Mouse (Mus musculus): ENCODE measurements around the gene Chrne. TPM values are rescaled to one million over a fixed set of nuclear protein-coding genes. Genes with fewer than 3 reads are reported as not detected.

Chrne gene
- polyA plus RNA-seq, 1 experiment from 2014 or later = not detected

DNA sequence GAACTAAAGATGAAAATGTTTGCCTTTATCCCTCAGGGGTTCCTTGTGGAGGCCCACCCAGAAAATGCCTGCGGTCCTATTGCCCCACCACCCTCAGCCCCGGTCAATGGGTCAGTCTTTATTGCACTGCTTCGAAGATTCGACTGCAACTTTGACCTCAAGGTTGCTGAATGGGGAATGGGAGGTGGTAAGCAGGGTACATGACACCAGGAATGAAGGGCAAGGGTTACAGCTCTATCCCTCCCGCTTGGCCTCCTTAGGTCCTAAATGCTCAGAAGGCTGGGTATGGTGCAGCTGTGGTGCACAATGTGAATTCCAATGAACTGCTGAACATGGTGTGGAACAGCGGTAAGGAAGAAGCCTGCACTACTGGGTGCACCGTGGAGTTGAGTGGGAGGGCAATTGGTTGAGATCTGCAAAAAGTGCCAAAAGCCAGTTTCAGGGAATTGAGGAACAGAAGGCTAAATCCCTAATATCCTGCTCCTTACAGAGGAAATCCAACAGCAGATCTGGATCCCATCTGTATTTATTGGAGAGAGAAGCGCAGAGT is 30.2 kb upstream of the Chrne start:
- H3K36me3 ChIP-seq (ENCODE audit: control insufficient read depth, insufficient read depth, low read length) = peaks cover 22% of the 10 kb centered on the region
- peaks cover 3% of the 10 kb centered on the region for H3K4me1 ChIP-seq (replicated peaks; ENCODE audit: control insufficient read depth, insufficient read depth)
- no peak overlapping the region for H3K4me2 ChIP-seq (replicated peaks; ENCODE audit: low read depth)
- DNase-seq (ENCODE audit: low spot score) (no peak), ATAC-seq (ENCODE audit: low FRiP score, low TSS enrichment) (no peak)
- no peaks in the 10 kb centered on the region for H3K9me3 ChIP-seq (ENCODE audit: control insufficient read depth, low read length)
- peak overlapping the region; percentile 79; the same call in 1 of the 2 replicates for H3K27ac ChIP-seq (replicated peaks)
- no peak for TF ChIP-seq CTCF (IDR thresholded peaks at IDR 0.05; ENCODE audit: low read depth)
- no peak for TF ChIP-seq EP300 (optimal IDR thresholded peaks at IDR 0.05)
- no peaks in the 10 kb centered on the region for H3K27me3 ChIP-seq (ENCODE audit: control insufficient read depth, insufficient read depth, low read length)
- 75% methylated on average over 8 of the region's 8 CpGs for WGBS
- H3K9ac ChIP-seq (ENCODE audit: low read length) = no peak overlapping the region
- H3K4me3 ChIP-seq (ENCODE audit: low read depth, low read length) = no peak overlapping the region

DNA sequence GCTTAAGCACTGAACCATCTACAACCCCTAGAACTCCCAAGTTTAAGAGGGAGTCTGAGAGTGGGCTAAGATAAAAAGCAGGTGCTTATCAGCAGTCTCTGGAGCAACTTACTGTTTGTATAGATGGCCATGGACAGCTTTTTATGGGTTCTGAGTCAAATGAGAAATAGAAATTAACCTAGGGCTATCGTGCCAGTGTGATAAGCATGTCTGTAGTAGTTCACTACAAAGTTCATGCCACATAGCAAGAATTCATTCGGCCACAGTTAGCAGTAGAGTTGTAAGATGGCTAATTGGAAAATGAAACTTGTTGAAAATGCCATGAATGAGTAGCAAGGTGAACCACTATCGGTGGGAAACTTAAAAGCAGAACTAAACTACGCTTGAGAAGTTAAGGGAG is 29.5 kb upstream of the Chrne start:
- H3K4me1 ChIP-seq (replicated peaks; ENCODE audit: control insufficient read depth, insufficient read depth) = peaks cover 3% of the 10 kb centered on the region
- no peak for TF ChIP-seq CTCF (IDR thresholded peaks at IDR 0.05; ENCODE audit: low read depth)
- TF ChIP-seq EP300 (optimal IDR thresholded peaks at IDR 0.05) = no peak
- H3K9me3 ChIP-seq (ENCODE audit: control insufficient read depth, low read length) = no peaks in the 10 kb centered on the region
- peaks cover 23% of the 10 kb centered on the region for H3K36me3 ChIP-seq (ENCODE audit: control insufficient read depth, insufficient read depth, low read length)
- DNase-seq (ENCODE audit: low spot score) = no peak
- no peak for ATAC-seq (ENCODE audit: low FRiP score, low TSS enrichment)
- 67% methylated on average over 4 of the region's 4 CpGs for WGBS
- peak overlapping the region; percentile 86 for H3K9ac ChIP-seq (ENCODE audit: low read length)
- peak overlapping the region; percentile 74 for H3K4me3 ChIP-seq (ENCODE audit: low read depth, low read length)
- peak overlapping the region; percentile 92 for H3K4me2 ChIP-seq (replicated peaks; ENCODE audit: low read depth)
- no peaks in the 10 kb centered on the region for H3K27me3 ChIP-seq (ENCODE audit: control insufficient read depth, insufficient read depth, low read length)
- no peak overlapping the region for H3K27ac ChIP-seq (replicated peaks)

DNA sequence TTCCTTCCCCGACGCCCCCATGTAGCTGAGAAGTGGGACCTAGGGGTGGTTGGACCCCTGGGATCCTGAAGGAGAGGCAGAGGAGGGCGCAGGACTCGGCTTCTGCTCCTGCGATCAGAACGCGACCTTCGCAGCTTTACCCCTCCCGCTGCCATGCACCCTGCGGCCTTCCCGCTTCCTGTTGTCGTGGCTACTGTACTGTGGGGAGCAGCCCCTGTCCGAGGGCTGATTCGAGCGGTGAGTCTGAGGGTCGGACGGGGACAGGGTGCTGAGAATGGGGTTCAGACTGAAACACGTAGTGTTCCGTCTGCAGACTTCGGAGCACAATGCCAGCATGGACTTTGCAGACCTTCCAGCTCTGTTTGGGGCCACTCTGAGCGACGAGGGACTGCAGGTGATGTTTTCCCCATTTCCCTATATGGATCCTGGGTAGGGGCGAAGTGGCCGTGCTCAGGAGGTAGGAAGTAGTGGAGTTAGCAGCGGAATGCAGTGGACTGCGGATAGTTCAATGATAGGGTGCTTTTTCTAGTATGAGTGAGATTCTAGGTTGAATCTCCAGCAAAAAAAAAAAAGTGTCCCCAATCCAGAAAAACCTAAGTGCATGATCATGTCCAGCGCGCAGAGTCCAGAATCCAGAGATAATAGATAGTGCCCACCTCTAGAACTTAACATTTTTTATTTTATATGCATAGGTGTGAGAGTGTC is 28.9 kb upstream of the Chrne start:
- Histone ChIP-seq H3K4me2 (replicated peaks; ENCODE audit: low read depth) (peak overlapping the region; percentile 92), H3K27me3 (ENCODE audit: control insufficient read depth, insufficient read depth, low read length) (no peaks in the 10 kb centered on the region), H3K27ac (replicated peaks) (peak overlapping the region; percentile 97), H3K9ac (ENCODE audit: low read length) (peak overlapping the region; percentile 86), H3K9me3 (ENCODE audit: control insufficient read depth, low read length) (no peaks in the 10 kb centered on the region), H3K4me1 (replicated peaks; ENCODE audit: control insufficient read depth, insufficient read depth) (peaks cover 3% of the 10 kb centered on the region), H3K4me3 (ENCODE audit: low read depth, low read length) (peak overlapping the region; percentile 74), H3K36me3 (ENCODE audit: control insufficient read depth, insufficient read depth, low read length) (peaks cover 23% of the 10 kb centered on the region)
- DNase-seq (ENCODE audit: low spot score) = peak; percentile 49
- no peak for TF ChIP-seq EP300 (optimal IDR thresholded peaks at IDR 0.05)
- TF ChIP-seq CTCF (IDR thresholded peaks at IDR 0.05; ENCODE audit: low read depth) = no peak
- 3% methylated on average over 28 of the region's 28 CpGs for whole genome bisulfite sequencing
- ATAC-seq (ENCODE audit: low FRiP score, low TSS enrichment) = no peak; the same call in 1 of the 2 replicates

DNA sequence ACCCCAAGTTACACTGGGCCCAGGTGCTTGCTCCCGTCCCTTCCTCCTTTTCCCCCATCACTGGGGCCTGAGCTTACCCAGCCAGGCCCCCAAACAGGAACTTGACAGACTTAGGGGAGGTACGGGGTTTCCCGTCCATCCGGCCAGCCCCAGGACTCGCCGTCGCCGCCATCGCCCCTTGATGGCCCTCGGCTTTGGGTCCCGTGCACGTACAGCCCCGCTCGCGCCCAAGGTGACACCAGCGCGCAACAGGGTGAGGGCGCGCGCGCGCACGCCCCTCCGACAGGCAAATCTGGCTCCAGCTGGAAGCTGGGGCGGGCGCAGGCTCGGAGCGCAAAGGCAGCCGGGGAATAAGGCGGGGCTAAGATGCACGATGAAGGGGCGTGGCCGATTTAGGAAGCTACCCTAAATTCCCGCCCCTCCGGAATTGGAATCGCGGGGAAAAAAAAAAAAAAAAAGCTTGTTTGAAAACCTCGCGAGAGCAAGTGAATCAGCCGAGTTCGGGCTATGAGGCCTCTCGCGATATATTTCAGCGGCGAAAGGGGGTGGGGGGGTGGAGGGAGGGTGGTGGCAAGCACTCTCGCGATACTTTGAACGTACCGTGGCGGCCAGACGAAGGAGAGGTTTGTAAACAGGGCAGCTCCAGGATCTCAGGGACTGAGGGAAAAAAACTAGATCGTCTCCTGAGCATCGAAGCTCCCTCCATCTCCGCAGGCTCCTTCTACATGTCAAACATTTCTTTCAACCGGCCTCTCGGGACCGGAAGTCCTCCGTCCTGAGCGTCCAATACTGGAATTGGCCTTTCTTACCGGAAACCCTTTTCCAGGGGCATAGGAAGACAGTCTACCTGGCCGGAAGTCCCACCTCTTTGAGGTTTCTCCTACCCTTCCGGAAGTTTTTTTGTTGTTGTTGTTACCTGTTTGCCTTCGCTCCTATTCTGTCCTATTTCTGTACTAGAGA is 28.0 kb upstream of the Chrne start, which contains the start of the genes Rnf167 and Slc25a11:
Gene Rnf167 (plus strand): TSS at position 545 of the 960 bp plus-strand sequence.
Gene Slc25a11 (minus strand): TSS at position 789 of the 960 bp plus-strand sequence.
- Histone ChIP-seq H3K27ac (replicated peaks) (peak within 1 kb of the TSS; percentile 97), H3K4me2 (replicated peaks; ENCODE audit: low read depth) (peak within 1 kb of the TSS; percentile 92), H3K27me3 (ENCODE audit: control insufficient read depth, insufficient read depth, low read length) (no peaks in the 10 kb centered on the region), H3K36me3 (ENCODE audit: control insufficient read depth, insufficient read depth, low read length) (peaks cover 23% of the 10 kb centered on the region), H3K4me3 (ENCODE audit: low read depth, low read length) (peak within 1 kb of the TSS; percentile 74), H3K4me1 (replicated peaks; ENCODE audit: control insufficient read depth, insufficient read depth) (peaks cover 3% of the 10 kb centered on the region), H3K9me3 (ENCODE audit: control insufficient read depth, low read length) (no peaks in the 10 kb centered on the region), H3K9ac (ENCODE audit: low read length) (peak within 1 kb of the TSS; percentile 86)
- DNase-seq (ENCODE audit: low spot score) (peak; percentile 98), ATAC-seq (ENCODE audit: low FRiP score, low TSS enrichment) (peak; percentile 87)
- TF ChIP-seq EP300 (optimal IDR thresholded peaks at IDR 0.05) = peak; percentile 100
- peak; percentile 45 for TF ChIP-seq CTCF (IDR thresholded peaks at IDR 0.05; ENCODE audit: low read depth)
- WGBS = under 1% methylated on average over 63 of the region's 63 CpGs

DNA sequence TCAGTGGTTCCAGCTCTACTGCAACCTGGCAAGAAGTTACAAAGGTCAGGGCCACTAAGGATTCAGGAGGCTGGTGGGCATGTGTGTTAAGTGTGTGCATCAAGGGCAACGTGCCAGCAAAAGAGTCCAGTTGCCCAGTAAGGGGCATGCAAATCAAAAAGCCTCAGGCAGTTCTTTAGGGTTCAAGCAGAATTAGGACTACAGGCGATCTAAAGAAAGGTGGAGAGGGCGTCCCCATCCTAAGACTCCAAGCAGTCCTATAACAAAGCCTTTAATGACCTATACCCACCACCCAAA is 27.2 kb upstream of the Chrne start:
- peaks cover 23% of the 10 kb centered on the region for H3K36me3 ChIP-seq (ENCODE audit: control insufficient read depth, insufficient read depth, low read length)
- no peak for DNase-seq (ENCODE audit: low spot score)

More for the DNA sequence above, 27.2 kb upstream of the Chrne start:
- peak overlapping the region; percentile 83 for H3K9ac ChIP-seq (ENCODE audit: low read length)
- peak overlapping the region; percentile 71 for H3K4me2 ChIP-seq (replicated peaks; ENCODE audit: low read depth)
- H3K4me3 ChIP-seq (ENCODE audit: low read depth, low read length) = peak overlapping the region; percentile 54
- 17% methylated on average over 3 of the region's 3 CpGs for WGBS
- no peaks in the 10 kb centered on the region for H3K9me3 ChIP-seq (ENCODE audit: control insufficient read depth, low read length)
- peaks cover 3% of the 10 kb centered on the region for H3K4me1 ChIP-seq (replicated peaks; ENCODE audit: control insufficient read depth, insufficient read depth)
- peak overlapping the region; percentile 79 for H3K27ac ChIP-seq (replicated peaks)
- ATAC-seq (ENCODE audit: low FRiP score, low TSS enrichment) = no peak
- no peak for TF ChIP-seq EP300 (optimal IDR thresholded peaks at IDR 0.05)
- no peak for TF ChIP-seq CTCF (IDR thresholded peaks at IDR 0.05; ENCODE audit: low read depth)
- H3K27me3 ChIP-seq (ENCODE audit: control insufficient read depth, insufficient read depth, low read length) = no peaks in the 10 kb centered on the region

Measured in stomach, postnatal 0 days (tissue).